Mouse (Mus musculus): ENCODE measurements at regions not wholly inside any gene's neighbourhood (a gene's known extent, or its start where the extent isn't known, plus 50 kb on each side); places are given as distances from the start of the nearest gene placed in this dataset.

DNA sequence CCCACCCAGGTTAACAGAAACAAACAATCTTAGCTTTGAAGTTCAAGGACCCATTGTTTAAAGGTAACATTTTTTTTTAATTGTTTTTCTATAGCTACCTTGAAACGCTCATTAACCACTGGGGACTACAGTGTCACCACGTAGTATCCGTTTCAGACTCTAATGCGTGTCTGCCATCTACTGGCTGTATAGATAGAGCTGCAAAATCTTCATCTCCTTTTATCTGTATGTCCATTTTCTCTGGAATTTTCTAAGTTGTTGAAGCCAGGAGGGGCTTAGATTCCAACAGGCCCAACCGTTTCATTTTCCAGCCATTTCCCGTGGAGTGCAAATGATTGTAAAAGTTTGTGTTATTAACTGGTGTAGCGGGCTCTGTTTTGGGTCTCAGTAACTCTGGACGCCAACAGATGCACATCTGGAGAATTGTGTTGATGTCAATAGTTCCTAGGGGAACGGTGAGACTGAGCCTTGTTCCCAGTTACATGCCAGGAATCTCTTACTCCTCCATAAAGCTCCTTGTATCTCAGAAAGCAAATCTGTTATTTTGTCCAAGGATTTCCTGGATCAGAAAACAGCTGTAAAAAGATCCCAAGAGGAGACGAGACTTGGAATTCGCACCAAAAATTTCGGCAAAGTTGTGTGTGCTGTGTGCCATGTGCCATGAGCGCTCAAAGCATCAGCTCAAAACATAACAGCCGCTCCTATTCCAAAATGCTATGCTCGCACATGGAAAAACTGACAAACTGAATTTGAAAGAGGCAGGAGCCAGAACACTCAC lies 158.8 kb upstream of the Phyhipl start:
- H3K27ac ChIP-seq (replicated peaks), result no peak overlapping the region
- H3K4me2 ChIP-seq (replicated peaks), result no peak overlapping the region
- H3K4me1 ChIP-seq, result no peaks in the 10 kb centered on the region
- H3K36me3 ChIP-seq, result no peaks in the 10 kb centered on the region
- WGBS, result 50% methylated on average over 15 of the region's 15 CpGs
- ATAC-seq (ENCODE audit: insufficient number of reproducible peaks, low FRiP score, low TSS enrichment, low read depth), result no peak
- H3K9ac ChIP-seq, result no peak overlapping the region
- no peak overlapping the region for H3K4me3 ChIP-seq (replicated peaks)
- H3K27me3 ChIP-seq, result no peaks in the 10 kb centered on the region
- no peaks in the 10 kb centered on the region for H3K9me3 ChIP-seq (replicated peaks)

- WGBS, result 73% methylated on average over 3 of the region's 3 CpGs
These were observed 153.6 kb upstream of the Phyhipl start for GRCm38 (mm10) chr10:70809411-70809810.

GRCm38 (mm10) chr10:70806786-70807385 lies 151.1 kb upstream of the Phyhipl start:
- H3K4me2 ChIP-seq (replicated peaks), result no peak overlapping the region
- H3K4me1 ChIP-seq, result no peaks in the 10 kb centered on the region
- no peak overlapping the region for H3K4me3 ChIP-seq (replicated peaks)
- H3K9ac ChIP-seq, result no peak overlapping the region
- no peaks in the 10 kb centered on the region for H3K36me3 ChIP-seq
- WGBS, result 49% methylated on average over 9 of the region's 9 CpGs
- no peaks in the 10 kb centered on the region for H3K9me3 ChIP-seq (replicated peaks)
- no peak overlapping the region for H3K27ac ChIP-seq (replicated peaks)
- no peak for ATAC-seq (ENCODE audit: insufficient number of reproducible peaks, low FRiP score, low TSS enrichment, low read depth)
- H3K27me3 ChIP-seq, result no peaks in the 10 kb centered on the region

More at GRCm38 (mm10) chr10:70809411-70809810, 153.6 kb upstream of the Phyhipl start:
- no peak overlapping the region for H3K4me2 ChIP-seq (replicated peaks)
- no peaks in the 10 kb centered on the region for H3K36me3 ChIP-seq
- no peaks in the 10 kb centered on the region for H3K27me3 ChIP-seq
- H3K4me1 ChIP-seq, result no peaks in the 10 kb centered on the region
- H3K9me3 ChIP-seq (replicated peaks), result no peaks in the 10 kb centered on the region
- ATAC-seq (ENCODE audit: insufficient number of reproducible peaks, low FRiP score, low TSS enrichment, low read depth), result no peak
- no peak overlapping the region for H3K9ac ChIP-seq
- H3K27ac ChIP-seq (replicated peaks), result no peak overlapping the region
- H3K4me3 ChIP-seq (replicated peaks), result no peak overlapping the region

DNA sequence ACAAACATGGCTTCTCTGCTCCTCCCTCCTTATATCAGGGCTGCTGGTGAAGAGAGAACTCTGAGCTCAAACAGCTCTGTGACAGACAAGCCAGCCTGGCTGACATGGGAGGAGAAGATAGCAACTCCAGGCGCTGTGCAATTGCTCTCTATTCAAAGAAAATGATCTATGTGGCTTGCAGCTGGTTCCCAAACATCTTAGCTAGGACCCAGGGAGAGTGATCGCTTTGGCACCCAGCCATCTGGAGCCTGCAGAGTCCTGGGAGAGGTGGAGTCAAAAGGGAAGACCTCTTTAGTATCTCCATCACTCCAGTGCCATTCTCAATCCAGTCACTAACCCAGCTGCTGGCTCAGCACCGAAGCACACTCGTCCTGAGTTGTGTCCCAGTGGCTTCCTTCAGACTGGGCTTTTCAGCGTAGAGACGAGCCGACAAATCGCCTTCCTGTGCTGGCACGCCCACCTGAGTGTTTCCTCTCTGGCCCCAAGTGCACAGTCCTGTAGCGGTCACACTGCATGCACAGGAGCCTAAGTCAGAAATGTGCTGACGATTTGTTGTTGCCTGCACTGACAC lies 145.1 kb upstream of the Phyhipl start:
- Histone ChIP-seq H3K9ac (no peak overlapping the region), H3K4me1 (no peaks in the 10 kb centered on the region), H3K9me3 (replicated peaks) (no peaks in the 10 kb centered on the region), H3K4me3 (replicated peaks) (no peak overlapping the region), H3K27me3 (no peaks in the 10 kb centered on the region), H3K4me2 (replicated peaks) (no peak overlapping the region), H3K36me3 (no peaks in the 10 kb centered on the region), H3K27ac (replicated peaks) (no peak overlapping the region)
- WGBS, result 58% methylated on average over 11 of the region's 11 CpGs
- ATAC-seq (ENCODE audit: insufficient number of reproducible peaks, low FRiP score, low TSS enrichment, low read depth), result no peak

GRCm38 (mm10) chr10:70799906-70800305 lies 144.1 kb upstream of the Phyhipl start:
- no peak overlapping the region for H3K4me3 ChIP-seq (replicated peaks)
- no peak for ATAC-seq (ENCODE audit: insufficient number of reproducible peaks, low FRiP score, low TSS enrichment, low read depth)
- H3K9ac ChIP-seq, result no peak overlapping the region
- H3K4me2 ChIP-seq (replicated peaks), result no peak overlapping the region
- H3K4me1 ChIP-seq, result no peaks in the 10 kb centered on the region
- no peaks in the 10 kb centered on the region for H3K9me3 ChIP-seq (replicated peaks)
- H3K27me3 ChIP-seq, result no peaks in the 10 kb centered on the region
- WGBS, result 75% methylated on average over 5 of the region's 5 CpGs
- no peaks in the 10 kb centered on the region for H3K36me3 ChIP-seq
- H3K27ac ChIP-seq (replicated peaks), result no peak overlapping the region

- Histone ChIP-seq H3K4me2 (replicated peaks) (no peak overlapping the region), H3K27me3 (no peaks in the 10 kb centered on the region), H3K27ac (replicated peaks) (no peak overlapping the region), H3K4me1 (no peaks in the 10 kb centered on the region), H3K9ac (no peak overlapping the region), H3K4me3 (replicated peaks) (no peak overlapping the region), H3K9me3 (replicated peaks) (no peaks in the 10 kb centered on the region), H3K36me3 (no peaks in the 10 kb centered on the region)
- ATAC-seq (ENCODE audit: insufficient number of reproducible peaks, low FRiP score, low TSS enrichment, low read depth), result no peak
- whole genome bisulfite sequencing, result 80% methylated on average over 11 of the region's 11 CpGs
These were observed 143.5 kb upstream of the Phyhipl start for GRCm38 (mm10) chr10:70799191-70799742.

GRCm38 (mm10) chr10:70788814-70789452 lies 133.2 kb upstream of the Phyhipl start:
- ATAC-seq (ENCODE audit: insufficient number of reproducible peaks, low FRiP score, low TSS enrichment, low read depth), result no peak
- H3K27me3 ChIP-seq, result no peaks in the 10 kb centered on the region
- H3K27ac ChIP-seq (replicated peaks), result no peak overlapping the region
- no peaks in the 10 kb centered on the region for H3K4me1 ChIP-seq
- no peak overlapping the region for H3K4me3 ChIP-seq (replicated peaks)
- WGBS, result 33% methylated on average over 7 of the region's 7 CpGs
- no peak overlapping the region for H3K4me2 ChIP-seq (replicated peaks)
- H3K9ac ChIP-seq, result no peak overlapping the region
- H3K9me3 ChIP-seq (replicated peaks), result no peaks in the 10 kb centered on the region
- no peaks in the 10 kb centered on the region for H3K36me3 ChIP-seq

- Histone ChIP-seq H3K4me2 (replicated peaks) (no peak overlapping the region), H3K27ac (replicated peaks) (no peak overlapping the region), H3K9ac (no peak overlapping the region), H3K4me3 (replicated peaks) (no peak overlapping the region), H3K27me3 (no peaks in the 10 kb centered on the region), H3K4me1 (no peaks in the 10 kb centered on the region), H3K36me3 (no peaks in the 10 kb centered on the region), H3K9me3 (replicated peaks) (no peaks in the 10 kb centered on the region)
- no peak for ATAC-seq (ENCODE audit: insufficient number of reproducible peaks, low FRiP score, low TSS enrichment, low read depth)
- WGBS, result 93% methylated on average over 3 of the region's 3 CpGs
These were observed 125.3 kb upstream of the Phyhipl start for GRCm38 (mm10) chr10:70781036-70781435.

DNA sequence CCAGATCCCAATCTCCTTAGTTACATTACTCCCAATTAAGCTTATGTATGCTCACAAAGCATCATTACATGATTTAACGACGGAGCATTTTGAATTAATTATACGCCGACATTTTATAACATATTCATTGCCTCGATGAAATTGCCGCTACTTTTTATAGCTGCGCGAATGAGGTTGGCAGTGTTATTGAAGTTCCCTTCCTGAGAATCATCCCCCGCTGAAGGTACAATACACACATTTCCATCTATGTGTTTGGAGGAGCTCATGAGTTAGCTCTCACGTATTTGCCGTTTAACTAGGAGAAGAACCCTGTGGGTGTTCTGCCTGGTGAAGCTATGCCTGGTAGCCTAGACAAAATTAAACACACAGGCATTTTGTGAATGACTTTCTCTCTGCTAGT lies 122.8 kb upstream of the Phyhipl start:
- Histone ChIP-seq H3K4me3 (replicated peaks) (no peak overlapping the region), H3K4me2 (replicated peaks) (no peak overlapping the region), H3K9ac (no peak overlapping the region), H3K4me1 (no peaks in the 10 kb centered on the region), H3K9me3 (replicated peaks) (no peaks in the 10 kb centered on the region), H3K36me3 (no peaks in the 10 kb centered on the region), H3K27ac (replicated peaks) (no peak overlapping the region), H3K27me3 (no peaks in the 10 kb centered on the region)
- ATAC-seq (ENCODE audit: insufficient number of reproducible peaks, low FRiP score, low TSS enrichment, low read depth), result no peak
- WGBS, result 81% methylated on average over 11 of the region's 11 CpGs

DNA sequence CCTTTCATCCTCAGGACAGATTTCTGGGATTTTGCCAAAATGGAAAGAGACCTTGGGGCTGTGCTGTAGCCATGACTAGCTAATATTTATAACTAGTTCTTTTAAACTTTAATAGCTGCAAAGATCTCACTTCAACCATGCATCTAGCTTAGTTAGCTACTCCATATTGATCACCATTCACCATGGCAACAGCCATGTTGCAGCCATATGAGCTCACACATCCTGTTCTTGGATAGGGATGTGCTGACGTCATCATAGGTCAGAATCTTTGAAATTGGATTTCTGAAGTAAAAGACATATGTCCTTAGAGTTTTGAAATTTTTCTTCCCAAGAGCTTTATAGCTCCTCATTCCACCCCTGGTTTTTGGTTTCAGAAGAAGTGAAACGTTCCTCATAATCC lies 118.8 kb upstream of the Phyhipl start:
- no peak for ATAC-seq (ENCODE audit: insufficient number of reproducible peaks, low FRiP score, low TSS enrichment, low read depth)
- Histone ChIP-seq H3K27ac (replicated peaks) (no peak overlapping the region), H3K27me3 (no peaks in the 10 kb centered on the region), H3K4me3 (replicated peaks) (no peak overlapping the region), H3K36me3 (no peaks in the 10 kb centered on the region), H3K4me2 (replicated peaks) (no peak overlapping the region), H3K9ac (no peak overlapping the region), H3K9me3 (replicated peaks) (no peaks in the 10 kb centered on the region), H3K4me1 (no peaks in the 10 kb centered on the region)
- 48% methylated on average over 2 of the region's 2 CpGs for WGBS

DNA sequence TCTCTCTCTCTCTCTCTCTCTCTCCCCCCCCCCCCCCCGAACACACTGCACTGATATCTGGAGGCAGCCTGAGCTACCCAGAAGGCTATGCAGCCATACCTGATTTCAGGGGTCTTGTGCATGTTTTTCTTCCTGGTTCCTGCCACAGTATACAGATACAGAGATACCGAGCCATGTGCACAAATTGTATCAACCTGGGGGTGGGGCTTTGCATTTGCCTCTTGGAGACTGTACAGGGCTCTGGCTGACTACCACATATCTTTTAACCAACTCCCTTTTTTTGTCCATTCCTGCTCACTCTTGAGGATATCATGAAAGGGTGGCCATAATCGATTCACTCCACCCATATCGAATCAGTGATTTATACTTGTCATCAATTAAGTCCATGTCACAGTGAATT lies 118.4 kb upstream of the Phyhipl start:
- 53% methylated on average over 4 of the region's 4 CpGs for WGBS
- H3K4me2 ChIP-seq (replicated peaks), result no peak overlapping the region

More for the DNA sequence above, 118.4 kb upstream of the Phyhipl start:
- no peaks in the 10 kb centered on the region for H3K9me3 ChIP-seq (replicated peaks)
- ATAC-seq (ENCODE audit: insufficient number of reproducible peaks, low FRiP score, low TSS enrichment, low read depth), result no peak
- H3K36me3 ChIP-seq, result no peaks in the 10 kb centered on the region
- no peaks in the 10 kb centered on the region for H3K4me1 ChIP-seq
- H3K4me3 ChIP-seq (replicated peaks), result no peak overlapping the region
- H3K27me3 ChIP-seq, result no peaks in the 10 kb centered on the region
- no peak overlapping the region for H3K27ac ChIP-seq (replicated peaks)
- no peak overlapping the region for H3K9ac ChIP-seq

All from embryonic facial prominence, embryonic 15.5 days (tissue).